Mouse (Mus musculus) forebrain, embryonic 14.5 days (tissue): Measurements from ENCODE around the gene Cisd3. TPM values are rescaled to one million over a fixed set of nuclear protein-coding genes. Genes with fewer than 3 reads are reported as not detected.

Source experiments
- ATAC-seq: fragments of 200-750 bp; cut with Nextera tagmentation; 2 replicates; pipeline ENCODE4 v1.8.0; 2017; ENCODE audit warnings: mild to moderate bottlenecking, moderate library complexity
- DNase-seq: peaks from one replicate; pipeline ENCODE4 v3.0.0-alpha.2; 2015; ENCODE audit warnings: low spot score
- H3K27ac ChIP-seq: fragments of 300-500 bp; sonication (generic); 2 replicates; pipeline ENCODE4 v1.5.1; 2014; ENCODE audit warnings: low read depth, mild to moderate bottlenecking, control low read depth, low read length, moderate library complexity
- H3K27me3 ChIP-seq: fragments of 300-500 bp; sonication (generic); replicated peaks from 2 replicates; pipeline ENCODE4 v1.6.1; 2014; ENCODE audit warnings: low read length, control low read depth, mixed read lengths; ENCODE audit not compliant: control insufficient read depth, insufficient read depth
- H3K36me3 ChIP-seq: fragments of 300-500 bp; sonication (generic); 2 replicates; pipeline ENCODE4 v1.6.1; 2014; ENCODE audit warnings: low read length, control low read depth; ENCODE audit not compliant: control insufficient read depth, insufficient read depth
- H3K4me1 ChIP-seq: fragments of 300-500 bp; sonication (generic); 2 replicates; pipeline ENCODE4 v1.6.1; 2014; ENCODE audit warnings: antibody characterized with exemption, low read length, control low read depth; ENCODE audit not compliant: control insufficient read depth, insufficient read depth
- H3K4me2 ChIP-seq: fragments of 300-500 bp; sonication (generic); 2 replicates; pipeline ENCODE4 v1.6.1; 2014; ENCODE audit warnings: mild to moderate bottlenecking, control low read depth, low read length
- H3K4me3 ChIP-seq: fragments of 300-500 bp; sonication (generic); 2 replicates; pipeline ENCODE4 v1.5.1; 2014; ENCODE audit warnings: low read depth, low read length, control low read depth
- H3K9ac ChIP-seq: fragments of 300-500 bp; sonication (generic); 2 replicates; pipeline ENCODE4 v1.6.1; 2014; ENCODE audit warnings: mild to moderate bottlenecking, low read length, control low read depth, moderate library complexity
- H3K9me3 ChIP-seq: fragments of 300-500 bp; sonication (generic); replicated peaks from 2 replicates; pipeline ENCODE4 v1.6.1; 2016; ENCODE audit warnings: low read length, control low read depth, mixed read lengths; ENCODE audit not compliant: control insufficient read depth
- WGBS: fragments of 180-500 bp; shearing (Covaris S2); extraction: QIAGEN DNeasy Blood & Tissue Kit; methylation state at CpG from one replicate; pipeline ENCODE4 v1.1.7; 2014; 5-methylcytosine and 5-hydroxymethylcytosine counted together
- polyA plus RNA-seq: library from polyadenylated mRNA; unstranded; fragments of >200 nt; fragmentation: Nextera tagmentation; extraction: Ambion mirVana; gene quantifications from 2 replicates; pipeline ENCODE4 v1.2.1, GENCODE M21; 2014

The Cisd3 gene
- polyA plus RNA-seq, 1 experiment from 2014 or later = 19.5 TPM

- no peak for ATAC-seq
- no peaks in the 10 kb centered on the region for H3K27me3 ChIP-seq
- no peak overlapping the region for H3K9ac ChIP-seq
- no peaks in the 10 kb centered on the region for H3K9me3 ChIP-seq
- no peak for DNase-seq
- H3K4me3 ChIP-seq = no peak overlapping the region
- no peak overlapping the region for H3K27ac ChIP-seq
- peaks cover 46% of the 10 kb centered on the region for H3K36me3 ChIP-seq
- 0 out of 2 replicates have a peak, but pooled peaks cover 3% of the 10 kb centered on the region for H3K4me1 ChIP-seq
- 95% methylated on average over 3 of the region's 3 CpGs for WGBS
- no peak overlapping the region for H3K4me2 ChIP-seq
These were observed 1.4 kb downstream of the Cisd3 start for GRCm38 (mm10) chr11:97687061-97687460.

- no peak overlapping the region for H3K4me3 ChIP-seq
- H3K4me1 ChIP-seq = peaks cover 15% of the 10 kb centered on the region
- no peak overlapping the region for H3K9ac ChIP-seq
- peaks cover 51% of the 10 kb centered on the region for H3K36me3 ChIP-seq
- WGBS = 33% methylated on average over 10 of the region's 10 CpGs
- H3K27me3 ChIP-seq = no peaks in the 10 kb centered on the region
- no peaks in the 10 kb centered on the region for H3K9me3 ChIP-seq
- ATAC-seq (0 out of 2 replicates have a peak, but pooled peaks have one; percentile 24), DNase-seq (peak; percentile 84)
- no peak overlapping the region for H3K4me2 ChIP-seq
- no peak overlapping the region for H3K27ac ChIP-seq
These were observed 4.2 kb downstream of the Cisd3 start for GRCm38 (mm10) chr11:97689861-97690260.

- Histone ChIP-seq H3K27ac (peak overlapping the region; percentile 88), H3K4me1 (peaks cover 42% of the 10 kb centered on the region), H3K9ac (peak overlapping the region; percentile 45), H3K4me2 (peak overlapping the region; percentile 85), H3K27me3 (no peaks in the 10 kb centered on the region), H3K36me3 (peaks cover 37% of the 10 kb centered on the region), H3K9me3 (no peaks in the 10 kb centered on the region), H3K4me3 (no peak overlapping the region)
- WGBS = 54% methylated on average over 4 of the region's 4 CpGs
- ATAC-seq (no peak), DNase-seq (no peak)
These were observed 8.8 kb downstream of the Cisd3 start for GRCm38 (mm10) chr11:97694435-97694834.

- peak; percentile 25; the same call in 1 of the 2 replicates for ATAC-seq
These were observed 9.5 kb downstream of the Cisd3 start for GRCm38 (mm10) chr11:97694921-97695711.

GRCm38 (mm10) chr11:97695712-97696401, 10.2 kb downstream of the Cisd3 start:
- peak overlapping the region; percentile 88 for H3K27ac ChIP-seq
- H3K36me3 ChIP-seq = peaks cover 24% of the 10 kb centered on the region
- peaks cover 44% of the 10 kb centered on the region for H3K4me1 ChIP-seq
- peak overlapping the region; percentile 19 for H3K4me3 ChIP-seq
- no peaks in the 10 kb centered on the region for H3K9me3 ChIP-seq
- DNase-seq (peak; percentile 63), ATAC-seq (0 out of 2 replicates have a peak, but pooled peaks have one; percentile 1)
- H3K27me3 ChIP-seq = no peaks in the 10 kb centered on the region
- peak overlapping the region; percentile 49 for H3K9ac ChIP-seq
- H3K4me2 ChIP-seq = peak overlapping the region; percentile 85
- 14% methylated on average over 9 of the region's 9 CpGs for WGBS

More at GRCm38 (mm10) chr11:97694921-97695711, 9.5 kb downstream of the Cisd3 start:
- peak overlapping the region; percentile 49 for H3K9ac ChIP-seq
- H3K4me2 ChIP-seq = peak overlapping the region; percentile 85
- H3K9me3 ChIP-seq = no peaks in the 10 kb centered on the region
- H3K4me1 ChIP-seq = peaks cover 42% of the 10 kb centered on the region
- WGBS = 22% methylated on average over 17 of the region's 17 CpGs
- H3K36me3 ChIP-seq = peaks cover 31% of the 10 kb centered on the region
- peak; percentile 92 for DNase-seq
- peak overlapping the region; percentile 19 for H3K4me3 ChIP-seq
- peak overlapping the region; percentile 88 for H3K27ac ChIP-seq
- no peaks in the 10 kb centered on the region for H3K27me3 ChIP-seq

GRCm38 (mm10) chr11:97696669-97697068, 11.0 kb downstream of the Cisd3 start:
- Histone ChIP-seq H3K4me3 (no peak overlapping the region), H3K27me3 (no peaks in the 10 kb centered on the region), H3K9ac (no peak overlapping the region), H3K27ac (peak overlapping the region; percentile 88), H3K36me3 (peaks cover 16% of the 10 kb centered on the region), H3K9me3 (no peaks in the 10 kb centered on the region), H3K4me1 (peaks cover 52% of the 10 kb centered on the region), H3K4me2 (peak overlapping the region; percentile 85)
- WGBS = 63% methylated on average over 8 of the region's 8 CpGs
- ATAC-seq (no peak), DNase-seq (no peak)

GRCm38 (mm10) chr11:97697199-97697890, 11.7 kb downstream of the Cisd3 start:
- Histone ChIP-seq H3K4me2 (peak overlapping the region; percentile 85), H3K36me3 (peaks cover 9% of the 10 kb centered on the region), H3K4me1 (peaks cover 57% of the 10 kb centered on the region), H3K27me3 (no peaks in the 10 kb centered on the region), H3K9me3 (no peaks in the 10 kb centered on the region), H3K27ac (peak overlapping the region; percentile 99), H3K9ac (peak overlapping the region; percentile 97), H3K4me3 (peak overlapping the region; percentile 79)
- 50% methylated on average over 11 of the region's 11 CpGs for WGBS
- DNase-seq (no peak), ATAC-seq (no peak)

GRCm38 (mm10) chr11:97697891-97698529, 12.4 kb downstream of the Cisd3 start:
- Histone ChIP-seq H3K9me3 (no peaks in the 10 kb centered on the region), H3K27me3 (no peaks in the 10 kb centered on the region), H3K36me3 (peaks cover 2% of the 10 kb centered on the region), H3K9ac (peak overlapping the region; percentile 97), H3K4me2 (peak overlapping the region; percentile 85), H3K4me1 (peaks cover 57% of the 10 kb centered on the region), H3K27ac (peak overlapping the region; percentile 99), H3K4me3 (peak overlapping the region; percentile 79)
- 1% methylated on average over 14 of the region's 14 CpGs for WGBS
- ATAC-seq = no peak
- DNase-seq = peak; percentile 55
